Mouse (Mus musculus) hindbrain, embryonic 16.5 days (tissue): ENCODE data around the gene Hist1h4c. TPM values are rescaled to one million over a fixed set of nuclear protein-coding genes. Genes with fewer than 3 reads are reported as not detected.

Source experiments
- ATAC-seq: fragments of 200-750 bp; cut with Nextera tagmentation; 2 replicates; pipeline ENCODE4 v1.8.0; 2017; ENCODE audit warnings: moderate TSS enrichment, moderate library complexity
- H3K27ac ChIP-seq: fragments of 300-500 bp; sonication (generic); 2 replicates; pipeline ENCODE4 v1.5.1; 2014; ENCODE audit warnings: low read depth, mild to moderate bottlenecking, control low read depth, low read length, moderate library complexity
- H3K27me3 ChIP-seq: fragments of 300-500 bp; sonication (generic); replicated peaks from 2 replicates; pipeline ENCODE4 v1.6.1; 2014; ENCODE audit warnings: low read length; ENCODE audit not compliant: control insufficient read depth, insufficient read depth
- H3K36me3 ChIP-seq: fragments of 300-500 bp; sonication (generic); 2 replicates; pipeline ENCODE4 v1.6.1; 2014; ENCODE audit warnings: mild to moderate bottlenecking, low read length, moderate library complexity, mixed read lengths; ENCODE audit not compliant: control insufficient read depth, insufficient read depth
- H3K4me1 ChIP-seq: fragments of 300-500 bp; sonication (generic); 2 replicates; pipeline ENCODE4 v1.6.1; 2014; ENCODE audit warnings: low read depth, low read length; ENCODE audit not compliant: control insufficient read depth, insufficient read depth
- H3K4me2 ChIP-seq: fragments of 300-500 bp; sonication (generic); 2 replicates; pipeline ENCODE4 v1.6.1; 2014; ENCODE audit warnings: mild to moderate bottlenecking, low read length, control low read depth, moderate library complexity
- H3K4me3 ChIP-seq: fragments of 300-500 bp; sonication (generic); 2 replicates; pipeline ENCODE4 v1.5.1; 2014; ENCODE audit warnings: mild to moderate bottlenecking, low read length, control low read depth, moderate library complexity
- H3K9ac ChIP-seq: fragments of 300-500 bp; sonication (generic); 2 replicates; pipeline ENCODE4 v1.6.1; 2014; ENCODE audit warnings: low read depth, mild to moderate bottlenecking, control low read depth, low read length, moderate library complexity
- H3K9me3 ChIP-seq: fragments of 300-500 bp; sonication (generic); 2 replicates; pipeline ENCODE4 v1.6.1; 2014; ENCODE audit warnings: mild to moderate bottlenecking, low read length, moderate library complexity; ENCODE audit not compliant: control insufficient read depth
- WGBS: fragments of 180-500 bp; shearing (Covaris S2); extraction: QIAGEN DNeasy Blood & Tissue Kit; methylation state at CpG from one replicate; pipeline ENCODE4 v1.1.7; 2014; 5-methylcytosine and 5-hydroxymethylcytosine counted together
- polyA plus RNA-seq: library from polyadenylated mRNA; unstranded; fragments of >200 nt; fragmentation: Nextera tagmentation; extraction: Ambion mirVana; gene quantifications from 2 replicates; pipeline ENCODE4 v1.2.1, GENCODE M21; 2015

Gene Hist1h4c
- polyA plus RNA-seq, 1 experiment from 2014 or later, result 2.0 TPM

DNA sequence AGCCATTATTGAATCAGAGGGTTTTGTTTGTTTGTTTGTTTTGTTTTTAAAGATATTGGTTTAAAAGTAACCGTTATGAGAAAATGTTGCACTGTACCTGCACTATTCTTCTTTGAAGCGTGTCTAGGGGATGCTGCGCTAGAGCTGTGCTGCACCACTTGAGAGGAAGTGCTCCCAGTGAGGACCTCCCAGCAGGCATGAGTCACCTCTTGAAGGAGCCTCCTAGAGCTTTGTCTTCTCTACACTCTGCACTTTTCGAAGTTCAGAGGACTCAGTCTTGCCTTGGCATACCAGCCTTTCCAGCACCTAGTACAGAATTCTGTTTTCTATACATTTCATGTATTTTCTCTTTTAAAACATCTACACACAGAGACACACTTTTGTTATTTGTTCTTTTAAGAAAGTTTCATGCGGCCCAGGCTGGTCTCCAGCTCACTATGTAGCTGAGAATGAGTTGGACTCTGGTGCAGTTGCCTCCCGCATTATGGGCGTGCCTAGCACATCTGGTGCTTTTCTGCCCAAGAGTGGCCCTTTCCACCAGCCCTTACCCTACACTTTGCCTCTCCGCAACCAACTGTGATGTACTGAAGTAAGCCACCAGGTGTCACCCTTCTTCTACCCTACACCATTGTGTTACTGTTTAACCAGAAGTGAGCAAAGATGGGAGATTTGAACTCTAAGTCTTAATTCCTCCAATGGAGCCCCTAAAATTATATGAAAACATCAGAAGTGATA lies 2.7 kb upstream of the Hist1h4c start:
- no peak overlapping the region for H3K4me3 ChIP-seq
- H3K27ac ChIP-seq, result no peak overlapping the region
- H3K27me3 ChIP-seq, result no peaks in the 10 kb centered on the region
- 0 out of 2 replicates have a peak, but pooled peaks have one; percentile 26 for ATAC-seq
- no peaks in the 10 kb centered on the region for H3K9me3 ChIP-seq
- H3K4me2 ChIP-seq, result no peak overlapping the region
- H3K9ac ChIP-seq, result no peak overlapping the region
- peaks cover 8% of the 10 kb centered on the region for H3K4me1 ChIP-seq
- WGBS, result 29% methylated on average over 8 of the region's 8 CpGs
- H3K36me3 ChIP-seq, result no peaks in the 10 kb centered on the region

DNA sequence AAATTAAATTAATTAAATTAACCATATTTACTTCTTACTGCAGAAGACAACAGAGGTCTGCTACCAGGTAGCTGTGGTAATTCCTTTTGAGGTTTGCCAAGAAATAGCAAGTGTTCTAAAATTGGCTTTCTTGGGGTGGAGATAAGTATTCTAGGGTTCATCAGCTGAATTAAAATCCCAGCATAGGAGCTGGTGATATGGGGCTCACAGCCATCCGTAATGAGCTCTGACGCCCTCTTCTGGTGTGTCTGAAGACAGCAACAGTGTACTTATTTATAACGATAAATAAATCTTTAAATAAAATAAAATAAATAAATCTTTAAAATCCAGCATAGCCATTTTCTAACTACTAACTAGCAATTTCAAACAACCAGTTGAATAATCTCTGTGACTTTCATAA lies 1.5 kb upstream of the Hist1h4c start:
- Histone ChIP-seq H3K36me3 (no peaks in the 10 kb centered on the region), H3K9ac (no peak overlapping the region), H3K27ac (no peak overlapping the region), H3K4me3 (no peak overlapping the region), H3K4me2 (no peak overlapping the region), H3K27me3 (no peaks in the 10 kb centered on the region), H3K9me3 (no peaks in the 10 kb centered on the region), H3K4me1 (peaks cover 8% of the 10 kb centered on the region)
- 73% methylated on average over 3 of the region's 3 CpGs for WGBS
- ATAC-seq, result no peak

- peak overlapping the region; percentile 81 for H3K4me2 ChIP-seq
- peaks cover 8% of the 10 kb centered on the region for H3K4me1 ChIP-seq
- no peak overlapping the region for H3K4me3 ChIP-seq
- no peaks in the 10 kb centered on the region for H3K9me3 ChIP-seq
- no peaks in the 10 kb centered on the region for H3K36me3 ChIP-seq
- no peak for ATAC-seq
- WGBS, result 72% methylated on average over 6 of the region's 6 CpGs
- no peak overlapping the region for H3K9ac ChIP-seq
- H3K27me3 ChIP-seq, result no peaks in the 10 kb centered on the region
- H3K27ac ChIP-seq, result 0 out of 2 replicates have a peak overlapping the region, but pooled peaks have one; percentile 13
Observed at GRCm38 (mm10) chr13:23698996-23699395, 742 bp upstream of the Hist1h4c start.

DNA sequence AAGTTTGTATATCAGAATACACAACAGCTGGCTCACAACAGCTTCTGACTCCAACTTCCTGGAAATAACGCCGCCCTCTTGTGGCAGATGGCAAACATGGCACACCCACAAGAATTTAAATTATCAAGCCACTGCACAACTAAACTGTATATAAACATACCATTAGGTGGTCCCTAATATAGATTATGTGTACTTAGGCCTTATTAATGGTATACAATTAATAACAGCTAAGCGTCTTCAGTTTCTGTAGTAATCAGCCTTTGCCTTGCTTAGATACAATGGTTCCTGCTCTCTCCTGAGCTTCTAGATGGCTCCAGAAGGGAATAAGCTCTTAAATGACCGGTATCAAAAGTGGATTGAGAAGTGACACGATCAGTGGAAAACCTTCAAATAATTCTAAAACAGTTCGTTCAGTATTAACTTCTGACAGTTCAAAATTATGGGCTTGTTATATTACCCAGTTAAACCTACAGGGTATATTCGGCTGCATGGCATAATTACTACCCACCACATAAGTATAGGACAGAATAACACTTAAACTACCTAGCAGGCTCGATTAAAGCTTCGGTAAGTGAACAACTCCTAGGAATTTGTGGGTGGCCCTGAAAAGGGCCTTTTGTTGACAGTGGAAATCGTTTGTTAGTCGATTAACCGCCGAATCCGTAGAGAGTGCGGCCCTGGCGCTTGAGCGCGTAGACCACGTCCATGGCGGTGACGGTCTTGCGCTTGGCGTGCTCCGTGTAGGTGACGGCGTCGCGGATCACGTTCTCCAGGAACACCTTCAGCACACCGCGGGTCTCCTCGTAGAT lies 559 bp downstream of the Hist1h4c start:
- peaks cover 8% of the 10 kb centered on the region for H3K4me1 ChIP-seq
- no peaks in the 10 kb centered on the region for H3K9me3 ChIP-seq
- peak overlapping the region; percentile 64 for H3K9ac ChIP-seq
- H3K27ac ChIP-seq, result peak overlapping the region; percentile 82
- ATAC-seq, result peak; percentile 85; the same call in 1 of the 2 replicates
- H3K4me3 ChIP-seq, result peak overlapping the region; percentile 49
- peak overlapping the region; percentile 81 for H3K4me2 ChIP-seq
- under 1% methylated on average over 21 of the region's 32 CpGs for WGBS
- no peaks in the 10 kb centered on the region for H3K36me3 ChIP-seq
- H3K27me3 ChIP-seq, result no peaks in the 10 kb centered on the region

GRCm38 (mm10) chr13:23696061-23696474 lies 2.2 kb downstream of the Hist1h4c start:
- Histone ChIP-seq H3K36me3 (no peaks in the 10 kb centered on the region), H3K4me3 (no peak overlapping the region), H3K4me2 (no peak overlapping the region), H3K27ac (no peak overlapping the region), H3K4me1 (peaks cover 8% of the 10 kb centered on the region), H3K27me3 (no peaks in the 10 kb centered on the region), H3K9me3 (no peaks in the 10 kb centered on the region), H3K9ac (no peak overlapping the region)
- no peak for ATAC-seq
- 61% methylated on average over 15 of the region's 15 CpGs for WGBS

GRCm38 (mm10) chr13:23695514-23695913 lies 2.7 kb downstream of the Hist1h4c start, which contains the start of gene Hist1h1t:
TSS of gene Hist1h1t (plus strand) at chr13:23695814.
- Histone ChIP-seq H3K36me3 (no peaks in the 10 kb centered on the region), H3K4me2 (no peak within 1 kb of the TSS), H3K27ac (no peak within 1 kb of the TSS), H3K4me3 (no peak within 1 kb of the TSS), H3K9me3 (no peaks in the 10 kb centered on the region), H3K27me3 (no peaks in the 10 kb centered on the region), H3K4me1 (peaks cover 8% of the 10 kb centered on the region), H3K9ac (no peak within 1 kb of the TSS)
- WGBS, result 47% methylated on average over 13 of the region's 13 CpGs
- no peak for ATAC-seq

GRCm38 (mm10) chr13:23694956-23695355 lies 3.3 kb downstream of the Hist1h4c start:
- Histone ChIP-seq H3K9me3 (no peaks in the 10 kb centered on the region), H3K27me3 (no peaks in the 10 kb centered on the region), H3K4me2 (no peak overlapping the region), H3K4me1 (peaks cover 8% of the 10 kb centered on the region), H3K9ac (no peak overlapping the region), H3K27ac (no peak overlapping the region), H3K36me3 (no peaks in the 10 kb centered on the region), H3K4me3 (no peak overlapping the region)
- no peak for ATAC-seq
- 96% methylated on average over 9 of the region's 9 CpGs for WGBS

DNA sequence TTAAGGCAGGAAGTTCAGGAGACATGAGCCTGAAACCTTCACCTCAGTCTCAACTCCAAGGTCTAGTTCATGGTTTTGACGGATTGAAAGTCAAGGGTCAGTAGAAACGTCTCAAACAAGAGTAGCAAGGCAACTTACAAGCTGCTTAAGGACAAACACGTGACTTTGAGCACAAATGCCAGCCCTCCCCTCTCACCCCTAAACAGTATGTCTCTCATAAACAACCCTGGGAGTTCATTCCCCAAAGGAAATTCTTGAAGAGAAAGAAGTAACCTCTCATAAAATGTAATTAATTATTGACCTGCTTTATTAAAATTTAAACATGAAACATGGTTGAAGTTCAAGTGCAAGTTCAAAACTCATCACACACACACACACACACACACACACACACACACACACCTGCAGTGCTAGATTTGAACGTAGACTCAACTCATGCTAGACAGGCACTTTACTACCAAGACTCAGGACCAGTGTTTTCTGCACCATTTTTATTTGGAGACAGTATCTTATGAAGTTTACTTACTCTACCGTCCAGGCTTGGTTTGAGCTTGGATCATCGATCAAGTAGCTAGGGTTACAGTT lies 4.3 kb downstream of the Hist1h4c start:
- H3K27ac ChIP-seq, result no peak overlapping the region
- WGBS, result 81% methylated on average over 6 of the region's 6 CpGs
- H3K4me2 ChIP-seq, result no peak overlapping the region
- no peaks in the 10 kb centered on the region for H3K9me3 ChIP-seq
- no peak for ATAC-seq
- no peak overlapping the region for H3K4me3 ChIP-seq
- H3K36me3 ChIP-seq, result no peaks in the 10 kb centered on the region
- H3K9ac ChIP-seq, result no peak overlapping the region
- H3K27me3 ChIP-seq, result no peaks in the 10 kb centered on the region
- H3K4me1 ChIP-seq, result peaks cover 7% of the 10 kb centered on the region

- no peak for ATAC-seq
- H3K4me2 ChIP-seq, result no peak overlapping the region
- peaks cover 7% of the 10 kb centered on the region for H3K4me1 ChIP-seq
- H3K36me3 ChIP-seq, result no peaks in the 10 kb centered on the region
- H3K27ac ChIP-seq, result no peak overlapping the region
- no peak overlapping the region for H3K4me3 ChIP-seq
- H3K9ac ChIP-seq, result no peak overlapping the region
- WGBS, result 81% methylated on average over 2 of the region's 2 CpGs
- H3K27me3 ChIP-seq, result no peaks in the 10 kb centered on the region
- H3K9me3 ChIP-seq, result no peaks in the 10 kb centered on the region
Observed at GRCm38 (mm10) chr13:23689459-23689858, 8.8 kb downstream of the Hist1h4c start.
